Mouse (Mus musculus) hindbrain, embryonic 11.5 days (tissue): ENCODE measurements around the gene Tat. TPM values are rescaled to one million over a fixed set of nuclear protein-coding genes. Genes with fewer than 3 reads are reported as not detected.

Experiments
- ATAC-seq: fragments of 200-750 bp; cut with Nextera tagmentation; 2 replicates; pipeline ENCODE4 v1.8.0; 2017; ENCODE audit warnings: mild to moderate bottlenecking, moderate TSS enrichment, moderate library complexity; ENCODE audit not compliant: low FRiP score
- DNase-seq: peaks from one replicate; pipeline ENCODE4 v3.0.0-alpha.2; 2015; ENCODE audit warnings: low spot score
- H3K27ac ChIP-seq: fragments of 300-500 bp; sonication (generic); 2 replicates; pipeline ENCODE4 v1.5.1; 2014; ENCODE audit warnings: mild to moderate bottlenecking, low read depth, low read length
- H3K27me3 ChIP-seq: fragments of 300-500 bp; sonication (generic); 2 replicates; pipeline ENCODE4 v1.6.1; 2014; ENCODE audit warnings: mild to moderate bottlenecking, low read length, moderate library complexity, mixed read lengths; ENCODE audit not compliant: control insufficient read depth, insufficient read depth
- H3K36me3 ChIP-seq: fragments of 300-500 bp; sonication (generic); 2 replicates; pipeline ENCODE4 v1.6.1; 2014; ENCODE audit warnings: mild to moderate bottlenecking, low read length, moderate library complexity, mixed read lengths; ENCODE audit not compliant: control insufficient read depth, insufficient read depth
- H3K4me1 ChIP-seq: fragments of 300-500 bp; sonication (generic); replicated peaks from 2 replicates; pipeline ENCODE4 v1.6.1; 2014; ENCODE audit warnings: low read length, mixed read lengths; ENCODE audit not compliant: control insufficient read depth, insufficient read depth
- H3K4me2 ChIP-seq: fragments of 300-500 bp; sonication (generic); replicated peaks from 2 replicates; pipeline ENCODE4 v1.6.1; 2014; ENCODE audit warnings: mild to moderate bottlenecking, low read depth, low read length
- H3K4me3 ChIP-seq: fragments of 300-500 bp; sonication (generic); 2 replicates; pipeline ENCODE4 v1.5.1; 2014; ENCODE audit warnings: low read depth, low read length
- H3K9ac ChIP-seq: fragments of 300-500 bp; sonication (generic); 2 replicates; pipeline ENCODE4 v1.6.1; 2014; ENCODE audit warnings: low read depth, low read length
- H3K9me3 ChIP-seq: fragments of 300-500 bp; sonication (generic); 2 replicates; pipeline ENCODE4 v1.6.1; 2016; ENCODE audit warnings: low read length; ENCODE audit not compliant: control insufficient read depth
- WGBS: fragments of 180-500 bp; shearing (Covaris S2); extraction: QIAGEN DNeasy Blood & Tissue Kit; methylation state at CpG from one replicate; pipeline ENCODE4 v1.1.7; 2014; 5-methylcytosine and 5-hydroxymethylcytosine counted together
- polyA plus RNA-seq: library from polyadenylated mRNA; unstranded; fragments of >200 nt; fragmentation: Nextera tagmentation; extraction: Ambion mirVana; gene quantifications from 2 replicates; pipeline ENCODE4 v1.2.1, GENCODE M21; 2014

The Tat gene
- polyA plus RNA-seq, 1 experiment from 2014 or later = not detected

- Histone ChIP-seq H3K4me3 (no peak overlapping the region), H3K27me3 (no peaks in the 10 kb centered on the region), H3K4me2 (no peak overlapping the region), H3K4me1 (no peaks in the 10 kb centered on the region), H3K27ac (no peak overlapping the region), H3K9ac (no peak overlapping the region), H3K9me3 (no peaks in the 10 kb centered on the region), H3K36me3 (no peaks in the 10 kb centered on the region)
- 77% methylated on average over 4 of the region's 4 CpGs for WGBS
- ATAC-seq = no peak
- no peak for DNase-seq
These were observed 50.3 kb downstream of the Tat start for GRCm38 (mm10) chr8:110040509-110040908.

Other genes starting within 250 kb of the Tat start
- 33.8 and 44.4 TPM in 2 replicates for gene Ap1g1, start 211.9 kb upstream of the Tat start, polyA plus RNA-seq
- 3.4 and 5.1 TPM in 2 replicates for gene Phlpp2, start 121.9 kb upstream of the Tat start, polyA plus RNA-seq
- gene Marveld3, start 28.2 kb upstream of the Tat start, polyA plus RNA-seq = 0.52 and 0.82 TPM in 2 replicates
- gene Chst4, start 49.3 kb downstream of the Tat start, polyA plus RNA-seq = 0.14 TPM in 1 of 2 replicates, not detected in the other
- 10.1 and 11.4 TPM in 2 replicates for gene Zfp612, start 89.3 kb downstream of the Tat start, polyA plus RNA-seq
- not detected in 2 replicates for gene Gm21964, start 110.8 kb downstream of the Tat start, polyA plus RNA-seq
- gene Gm17720, start 112.3 kb downstream of the Tat start, polyA plus RNA-seq = not detected in 2 replicates
- gene Calb2, start 177.8 kb downstream of the Tat start, polyA plus RNA-seq = 27.5 and 38.2 TPM in 2 replicates
- gene Cmtr2, start 225.2 kb downstream of the Tat start, polyA plus RNA-seq = 10.5 and 12.5 TPM in 2 replicates